Mouse (Mus musculus): ENCODE measurements at regions not wholly inside any gene's neighbourhood (a gene's known extent, or its start where the extent isn't known, plus 50 kb on each side); places are given as distances from the start of the nearest gene placed in this dataset.

GRCm38 (mm10) chr6:147416592-147416991, 59.0 kb upstream of the Ccdc91 start:
- TF ChIP-seq CTCF (IDR thresholded peaks at IDR 0.05; ENCODE audit: borderline replicate concordance, insufficient read depth, low read depth, low read length): no peak
- no peak for TF ChIP-seq POLR2A (IDR thresholded peaks at IDR 0.05; ENCODE audit: borderline replicate concordance, insufficient read depth, low read length)

Measured in cerebellum, adult 2 months (tissue).